Mouse (Mus musculus): ENCODE data around the gene Olfr351. TPM values are rescaled to one million over a fixed set of nuclear protein-coding genes. Genes with fewer than 3 reads are reported as not detected.

The Olfr351 gene
- not detected for total RNA-seq (2021)
- long read RNA-seq, experiment 1 = 0 reads
- long read RNA-seq, experiment 2 = 0 reads

DNA sequence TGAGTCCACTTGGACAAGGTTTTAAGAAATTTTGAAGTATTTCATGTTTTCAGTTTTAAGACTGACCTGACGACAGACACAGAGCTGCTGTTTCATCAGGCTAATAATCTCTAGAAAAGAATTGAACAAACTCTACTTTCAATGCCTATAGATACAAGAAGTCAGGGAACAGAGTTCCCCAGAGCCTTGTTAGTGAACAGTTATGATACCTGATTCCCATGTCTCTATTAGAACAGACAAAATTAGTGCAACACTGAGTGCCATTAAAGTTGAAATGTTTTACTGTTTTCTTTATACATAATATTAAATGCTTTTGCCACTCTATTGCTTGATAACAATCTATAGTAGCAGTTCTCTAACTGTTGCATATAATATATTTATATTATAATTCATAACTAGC is at the start of gene Olfr351:
Olfr351 (minus strand) TSS at position 101 of the 400 bp plus-strand sequence.
- DNase-seq (ENCODE audit: low spot score in 2 of 2) = no peak
- intact Hi-C loops (cut with DNase I) = no loop called here

DNA sequence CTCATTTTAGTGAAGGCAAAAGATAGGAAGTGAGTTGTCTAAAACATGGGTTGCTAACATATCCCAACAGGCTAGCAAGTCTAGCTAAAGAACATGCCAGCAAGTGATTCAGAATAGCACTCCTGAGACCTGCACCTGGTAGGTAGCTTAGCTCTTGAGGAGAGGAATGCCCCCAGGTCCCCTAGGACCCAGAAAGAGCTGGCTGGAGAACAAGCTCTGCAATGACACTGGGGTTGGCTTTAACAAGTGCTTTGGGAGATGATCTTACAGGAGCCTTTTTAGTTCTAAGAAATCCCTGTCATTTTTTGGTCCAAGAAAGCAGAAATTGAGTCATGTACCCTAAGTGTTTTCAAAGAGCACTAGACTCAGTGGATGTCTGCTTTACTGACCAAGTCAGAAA is 42.9 kb upstream of the Olfr351 start, which contains the start of gene Olfr354:
Olfr354 (plus strand) TSS at position 301 of the 400 bp plus-strand sequence.
- intact Hi-C loops (cut with DNase I) = no loop called here
- DNase-seq (ENCODE audit: low spot score in 2 of 2) = no peak

DNA sequence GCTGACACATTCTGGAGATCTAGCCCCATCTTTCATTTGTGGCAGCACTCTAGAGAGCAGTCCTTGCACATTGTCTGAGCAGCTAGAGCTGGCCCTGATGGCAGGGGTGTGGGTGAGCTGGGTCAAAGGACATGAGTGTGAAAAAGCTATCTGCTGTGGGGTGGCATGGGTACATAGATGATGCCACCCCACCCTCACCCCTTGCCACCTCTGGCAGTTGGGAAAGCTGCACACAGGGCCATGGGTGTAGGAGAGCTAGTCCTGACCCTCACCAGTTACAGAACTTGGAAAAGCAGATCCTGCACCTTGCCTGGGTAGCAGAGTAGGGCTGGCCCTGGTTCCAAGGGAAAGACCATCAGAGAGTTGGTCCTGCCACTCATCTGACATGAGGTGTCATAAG is 34.7 kb upstream of the Olfr351 start:
- DNase-seq (ENCODE audit: low spot score in 2 of 2) = no peak

DNA sequence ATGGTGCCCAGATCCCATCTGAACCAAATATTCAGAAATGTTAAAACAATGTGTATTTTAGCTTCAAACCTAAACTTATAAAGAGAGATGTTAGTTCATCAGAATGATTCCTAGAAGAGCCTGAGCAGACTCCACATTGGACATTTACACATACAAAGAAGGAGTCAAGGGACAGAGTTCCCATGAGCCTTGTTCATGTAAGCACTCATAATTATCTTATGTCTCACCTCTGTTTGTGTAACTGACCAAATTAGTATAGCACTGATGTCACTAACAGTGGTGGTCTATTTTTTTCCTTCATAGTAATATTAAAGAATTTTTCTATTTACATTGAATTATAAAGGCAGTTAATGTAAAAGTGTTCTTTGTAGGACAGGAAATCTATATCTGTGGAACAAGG is 30.4 kb upstream of the Olfr351 start, which contains the start of gene Olfr353:
Olfr353 (minus strand) TSS at position 101 of the 400 bp plus-strand sequence.
- DNase-seq (ENCODE audit: low spot score in 2 of 2) = no peak
- intact Hi-C loops (cut with DNase I) = no loop called here

More for the DNA sequence above, 34.7 kb upstream of the Olfr351 start:
- intact Hi-C loops (cut with DNase I) = no loop called here

DNA sequence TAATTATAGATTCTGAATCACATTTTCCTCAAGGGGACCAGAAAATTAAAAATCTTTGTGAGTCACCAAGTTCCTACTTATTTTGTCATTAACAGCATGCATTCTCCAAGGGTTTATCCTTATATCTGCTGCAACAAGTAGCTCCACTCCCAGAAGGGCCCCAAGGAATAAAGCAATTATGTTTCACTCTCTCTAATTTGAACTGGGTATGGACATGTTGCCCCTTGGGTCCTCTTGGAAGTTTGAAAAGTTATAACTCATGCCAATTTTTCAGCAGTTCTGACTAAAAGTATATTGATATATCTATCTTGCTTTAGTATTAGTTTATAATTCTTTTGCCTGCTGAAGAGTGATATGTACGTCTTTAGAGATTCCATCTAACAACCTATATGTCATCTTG is 5.7 kb upstream of the Olfr351 start, which contains the start of gene Olfr352:
Olfr352 (plus strand) TSS at position 301 of the 400 bp plus-strand sequence.
- no peak for DNase-seq (ENCODE audit: low spot score in 2 of 2)
- intact Hi-C loops (cut with DNase I) = no loop called here

DNA sequence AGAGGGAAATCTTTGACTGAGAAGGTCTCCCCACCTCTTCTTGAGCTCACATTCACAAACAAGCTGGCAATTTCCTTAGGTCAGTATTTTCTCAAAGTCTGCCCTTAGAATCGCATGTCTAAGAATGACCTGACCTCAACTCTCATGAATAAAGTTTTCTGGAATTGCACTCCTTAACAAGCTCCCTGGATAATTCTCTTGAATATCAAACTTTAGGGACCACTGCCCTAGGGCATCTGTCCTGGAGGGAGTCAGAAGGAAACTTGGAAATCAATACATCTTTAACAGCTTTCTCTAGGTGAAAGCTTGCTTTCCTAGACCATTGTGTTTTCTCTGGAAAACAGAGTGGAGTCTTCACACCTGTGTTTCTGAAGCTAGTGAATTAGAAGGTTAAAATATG is 16.4 kb downstream of the Olfr351 start, which contains the start of gene Olfr350:
Olfr350 (plus strand) TSS at position 301 of the 400 bp plus-strand sequence.
- DNase-seq (ENCODE audit: low spot score in 2 of 2) = no peak
- intact Hi-C loops (cut with DNase I) = no loop called here

DNA sequence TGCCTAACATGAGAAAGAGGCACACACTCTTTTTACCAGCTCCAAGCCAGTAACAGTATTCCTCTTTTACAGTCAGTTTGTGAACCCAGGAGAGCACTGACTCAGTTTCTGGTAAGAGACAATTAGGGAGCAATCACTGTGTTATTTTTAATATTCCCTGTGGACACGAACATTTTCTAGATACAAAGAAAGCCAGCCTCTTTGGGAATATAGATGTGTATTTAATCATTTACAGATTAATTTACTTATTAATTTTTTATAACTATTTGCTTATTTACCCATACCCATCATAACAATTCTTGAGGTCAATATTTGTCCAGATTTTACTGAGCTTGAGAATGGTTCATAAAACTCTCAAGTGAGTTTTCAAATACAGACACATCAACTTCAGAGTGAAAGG is 45.5 kb downstream of the Olfr351 start, which contains the start of gene Olfr3:
Olfr3 (minus strand) TSS at position 101 of the 400 bp plus-strand sequence.
- DNase-seq (ENCODE audit: low spot score in 2 of 2) = no peak
- intact Hi-C loops (cut with DNase I) = no loop called here

Other genes with a start within 250 kb of the Olfr351 start
- gene Olfr345, start 222.6 kb downstream of the Olfr351 start, total RNA-seq (2021) = not detected
- not detected for gene Olfr346, start 176.9 kb downstream of the Olfr351 start, total RNA-seq (2021)
- not detected for gene Olfr347, start 130.8 kb downstream of the Olfr351 start, total RNA-seq (2021)
- not detected for gene Olfr348, start 78.4 kb downstream of the Olfr351 start, total RNA-seq (2021)
- not detected for gene Olfr50, start 72.1 kb downstream of the Olfr351 start, total RNA-seq (2021)
- not detected for gene Olfr3, start 45.6 kb downstream of the Olfr351 start, total RNA-seq (2021)
- not detected for gene Olfr350, start 16.4 kb downstream of the Olfr351 start, total RNA-seq (2021)
- not detected for gene Olfr352, start 5.8 kb upstream of the Olfr351 start, total RNA-seq (2021)
- not detected for gene Olfr353, start 30.3 kb upstream of the Olfr351 start, total RNA-seq (2021)
- gene Olfr354, start 43.0 kb upstream of the Olfr351 start, total RNA-seq (2021) = under 1 TPM in 1 of 2 experiments, not detected in 1; 0.04 TPM
- gene Olfr355, start 66.2 kb upstream of the Olfr351 start, total RNA-seq (2021) = not detected
- not detected for gene Olfr356, start 74.5 kb upstream of the Olfr351 start, total RNA-seq (2021)
- not detected for gene Olfr357, start 131.2 kb upstream of the Olfr351 start, total RNA-seq (2021)
- not detected for gene Olfr358, start 146.7 kb upstream of the Olfr351 start, total RNA-seq (2021)
- not detected for gene Olfr360, start 203.1 kb upstream of the Olfr351 start, total RNA-seq (2021)
- gene Olfr361, start 226.6 kb upstream of the Olfr351 start, total RNA-seq (2021) = not detected